Mouse (Mus musculus) liver, embryonic 15.5 days (tissue): ENCODE data around the gene Fgfr2. TPM values are rescaled to one million over a fixed set of nuclear protein-coding genes. Genes with fewer than 3 reads are reported as not detected.

Experiments used
- ATAC-seq: fragments of 200-750 bp; cut with Nextera tagmentation; 2 replicates; pipeline ENCODE4 v1.8.0; 2017; ENCODE audit warnings: moderate number of reproducible peaks, mild to moderate bottlenecking, moderate library complexity; ENCODE audit not compliant: insufficient read depth
- H3K27ac ChIP-seq: fragments of 300-500 bp; sonication (generic); replicated peaks from 2 replicates; pipeline ENCODE4 v1.5.1; 2015; ENCODE audit warnings: mild to moderate bottlenecking, inconsistent platforms
- H3K27me3 ChIP-seq: fragments of 300-500 bp; sonication (generic); 2 replicates; pipeline ENCODE4 v1.6.1; 2015; ENCODE audit warnings: mild to moderate bottlenecking, inconsistent platforms
- H3K36me3 ChIP-seq: fragments of 300-500 bp; sonication (generic); replicated peaks from 2 replicates; pipeline ENCODE4 v1.6.1; 2015; ENCODE audit warnings: moderate library complexity, mild to moderate bottlenecking, inconsistent platforms
- H3K4me1 ChIP-seq: fragments of 300-500 bp; sonication (generic); replicated peaks from 2 replicates; pipeline ENCODE4 v1.6.1; 2015; ENCODE audit warnings: inconsistent platforms
- H3K4me2 ChIP-seq: fragments of 300-500 bp; sonication (generic); 2 replicates; pipeline ENCODE4 v1.6.1; 2015; ENCODE audit warnings: moderate library complexity, mild to moderate bottlenecking, inconsistent platforms
- H3K4me3 ChIP-seq: fragments of 300-500 bp; sonication (generic); replicated peaks from 2 replicates; pipeline ENCODE4 v1.5.1; 2015; ENCODE audit warnings: mild to moderate bottlenecking, inconsistent platforms
- H3K9ac ChIP-seq: fragments of 300-500 bp; sonication (generic); 2 replicates; pipeline ENCODE4 v1.6.1; 2015; ENCODE audit warnings: moderate library complexity, mild to moderate bottlenecking, inconsistent platforms
- H3K9me3 ChIP-seq: fragments of 300-500 bp; sonication (generic); replicated peaks from 2 replicates; pipeline ENCODE4 v1.6.1; 2016; ENCODE audit warnings: inconsistent platforms
- WGBS: fragments of 180-500 bp; shearing (Covaris S2); methylation state at CpG from one replicate; pipeline ENCODE4 v1.1.7; 2015; ENCODE audit warnings: mixed read lengths; ENCODE audit not compliant: insufficient replicate concordance; 5-methylcytosine and 5-hydroxymethylcytosine counted together
- polyA plus RNA-seq: library from polyadenylated mRNA; unstranded; fragments of >200 nt; fragmentation: Nextera tagmentation; extraction: Ambion mirVana; gene quantifications from 2 replicates; pipeline ENCODE4 v1.2.1, GENCODE M21; 2015

The Fgfr2 gene
- polyA plus RNA-seq, 1 experiment from 2014 or later = 10.5 TPM

DNA sequence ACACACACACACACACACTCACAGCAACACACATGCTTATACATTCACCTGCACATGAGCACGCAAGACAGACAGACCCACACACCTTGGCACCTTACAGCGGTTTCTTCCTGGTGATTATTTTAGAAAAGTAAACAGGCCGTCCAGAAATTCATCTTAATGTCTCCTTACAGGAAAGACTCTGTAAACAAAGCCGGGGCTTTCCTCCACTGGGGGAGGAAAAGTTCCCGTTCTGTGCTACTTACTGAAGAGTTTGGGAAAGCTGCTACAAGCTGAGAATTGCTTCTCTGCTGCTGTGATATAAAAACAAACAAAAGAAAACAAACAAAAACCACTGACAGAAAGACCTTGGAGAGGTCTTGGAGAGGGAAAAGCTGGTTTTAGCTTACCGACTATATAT lies 2314.5 kb downstream of the Fgfr2 start:
- no peaks in the 10 kb centered on the region for H3K4me1 ChIP-seq
- H3K4me3 ChIP-seq = no peak overlapping the region
- no peak overlapping the region for H3K9ac ChIP-seq
- no peaks in the 10 kb centered on the region for H3K9me3 ChIP-seq
- H3K27me3 ChIP-seq = no peaks in the 10 kb centered on the region
- H3K4me2 ChIP-seq = no peak overlapping the region
- WGBS = 39% methylated on average over 6 of the region's 6 CpGs
- no peak overlapping the region for H3K27ac ChIP-seq
- no peak for ATAC-seq
- H3K36me3 ChIP-seq = no peaks in the 10 kb centered on the region

DNA sequence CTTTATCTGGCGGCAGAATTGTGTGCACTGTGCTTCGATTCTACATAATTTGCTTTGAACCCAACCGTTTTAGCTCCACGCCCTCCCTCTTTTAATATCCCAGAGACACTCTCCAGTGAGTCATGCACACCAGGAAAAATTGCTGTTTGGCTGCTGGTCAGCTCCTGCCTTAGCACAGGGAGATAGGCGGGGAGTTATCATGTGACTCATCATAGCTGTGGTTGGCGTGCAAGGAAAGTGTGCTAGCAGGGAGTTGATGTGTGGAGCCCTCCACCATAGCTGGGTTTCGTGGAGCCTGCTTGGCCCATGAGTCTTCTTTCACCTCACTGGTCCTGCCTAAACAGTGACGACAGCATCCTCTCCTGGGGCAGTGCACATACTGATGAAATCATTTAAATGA lies 2315.4 kb downstream of the Fgfr2 start:
- Histone ChIP-seq H3K4me1 (no peaks in the 10 kb centered on the region), H3K4me3 (no peak overlapping the region), H3K4me2 (no peak overlapping the region), H3K9me3 (no peaks in the 10 kb centered on the region), H3K27me3 (no peaks in the 10 kb centered on the region), H3K9ac (no peak overlapping the region), H3K36me3 (no peaks in the 10 kb centered on the region), H3K27ac (no peak overlapping the region)
- no peak for ATAC-seq
- WGBS = 53% methylated on average over 8 of the region's 8 CpGs

DNA sequence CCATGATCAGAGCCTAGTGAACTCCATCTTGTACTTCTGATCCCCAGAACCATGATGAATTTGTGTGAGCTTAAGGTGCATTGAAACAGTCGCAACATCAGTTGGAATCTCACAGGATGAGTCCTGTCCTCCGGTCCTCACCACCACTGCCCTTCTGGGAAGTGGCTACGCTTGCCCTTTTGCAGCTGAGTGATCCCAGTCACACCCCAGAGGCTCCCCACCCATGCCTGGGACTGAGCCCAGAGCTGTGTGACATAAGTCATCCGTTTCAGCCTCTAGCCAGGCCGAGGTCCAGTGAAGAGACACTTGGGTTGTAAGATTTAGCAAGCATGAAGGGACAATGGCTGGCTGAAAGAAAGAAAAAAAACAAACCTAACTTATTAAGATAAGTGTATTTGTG lies 2318.2 kb downstream of the Fgfr2 start:
- ATAC-seq = no peak
- 0 out of 2 replicates have a peak, but pooled peaks cover 6% of the 10 kb centered on the region for H3K4me1 ChIP-seq
- H3K27ac ChIP-seq = no peak overlapping the region
- no peaks in the 10 kb centered on the region for H3K9me3 ChIP-seq
- H3K36me3 ChIP-seq = no peaks in the 10 kb centered on the region
- H3K4me3 ChIP-seq = no peak overlapping the region
- no peak overlapping the region for H3K9ac ChIP-seq
- no peak overlapping the region for H3K4me2 ChIP-seq
- no peaks in the 10 kb centered on the region for H3K27me3 ChIP-seq
- 67% methylated on average over 5 of the region's 5 CpGs for WGBS

DNA sequence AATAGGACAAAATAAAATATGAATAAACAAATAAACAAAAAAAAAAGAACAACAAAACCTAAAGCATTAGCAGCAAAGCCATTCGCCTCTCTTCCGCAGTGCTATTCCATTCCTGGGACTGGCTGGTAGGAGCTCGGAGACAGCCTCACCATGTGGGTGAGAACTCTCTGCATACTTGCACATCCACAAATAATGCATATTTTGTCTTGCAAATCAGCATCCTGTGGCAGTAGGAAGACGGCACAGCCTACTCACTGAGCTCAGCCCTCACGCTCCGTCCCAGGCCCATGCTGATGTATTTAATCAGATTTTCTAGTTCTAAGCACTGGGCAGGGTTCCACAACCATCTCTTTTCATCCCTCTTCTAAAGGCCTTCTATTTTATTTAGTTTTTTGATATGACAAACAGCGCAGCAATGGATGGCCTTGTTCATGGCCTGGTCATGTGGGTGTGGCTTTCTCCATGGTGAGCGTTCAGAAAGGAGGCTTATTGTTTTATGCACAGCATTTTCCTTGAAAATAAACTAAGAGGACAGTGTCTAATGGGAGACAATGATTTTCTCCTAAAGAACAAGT lies 2319.8 kb downstream of the Fgfr2 start:
- 76% methylated on average over 8 of the region's 8 CpGs for WGBS
- no peak for ATAC-seq
- Histone ChIP-seq H3K9ac (no peak overlapping the region), H3K36me3 (no peaks in the 10 kb centered on the region), H3K27ac (no peak overlapping the region), H3K4me2 (no peak overlapping the region), H3K27me3 (no peaks in the 10 kb centered on the region), H3K9me3 (no peaks in the 10 kb centered on the region), H3K4me1 (peaks cover 9% of the 10 kb centered on the region; the same call in 1 of the 2 replicates), H3K4me3 (no peak overlapping the region)

DNA sequence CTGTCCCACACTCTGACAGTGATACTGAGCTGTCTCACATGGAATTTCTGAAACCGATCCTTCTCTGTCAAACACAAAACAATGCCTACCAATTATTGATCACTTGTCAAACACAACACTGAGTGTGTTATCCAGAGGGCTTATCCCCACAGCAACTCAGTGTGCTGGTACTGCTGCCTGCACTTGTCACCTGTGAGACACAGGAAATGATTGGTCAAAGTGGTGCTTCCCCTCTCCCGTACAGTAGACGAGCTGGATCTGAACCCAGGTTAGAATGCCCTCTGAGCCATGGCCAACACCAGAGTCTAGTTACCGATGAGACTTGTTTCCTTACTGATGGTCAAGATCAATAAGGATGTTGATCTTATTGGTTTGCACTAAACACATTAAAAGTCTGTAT lies 2321.3 kb downstream of the Fgfr2 start:
- ATAC-seq = no peak

DNA sequence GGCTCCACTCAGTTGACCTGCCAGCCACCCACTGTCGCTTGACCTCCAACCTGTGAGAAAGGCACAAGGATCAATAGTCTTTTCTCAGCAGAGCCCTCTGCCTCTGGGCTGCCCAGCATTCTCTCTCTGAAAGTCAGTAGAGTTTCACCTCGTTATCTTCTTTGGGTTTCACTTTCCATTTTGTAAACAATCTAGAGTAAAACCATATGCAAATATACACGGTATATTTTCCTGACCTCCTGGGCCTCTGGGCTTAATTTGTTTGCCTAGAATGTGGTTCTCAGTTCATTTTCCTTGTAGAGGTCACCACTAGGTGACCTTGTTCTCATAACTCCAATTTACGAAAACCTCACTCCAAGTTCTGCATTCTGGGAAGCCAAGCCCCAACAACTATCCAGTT lies 2322.5 kb downstream of the Fgfr2 start:
- Histone ChIP-seq H3K4me1 (peaks cover 9% of the 10 kb centered on the region; the same call in 1 of the 2 replicates), H3K4me3 (no peak overlapping the region), H3K36me3 (no peaks in the 10 kb centered on the region), H3K27me3 (no peaks in the 10 kb centered on the region), H3K9me3 (no peaks in the 10 kb centered on the region), H3K27ac (no peak overlapping the region), H3K4me2 (no peak overlapping the region), H3K9ac (no peak overlapping the region)
- no peak for ATAC-seq
- WGBS = 52% methylated on average over 4 of the region's 4 CpGs

More for the DNA sequence above, 2321.3 kb downstream of the Fgfr2 start:
- WGBS = 57% methylated on average over 4 of the region's 4 CpGs
- Histone ChIP-seq H3K9me3 (no peaks in the 10 kb centered on the region), H3K36me3 (no peaks in the 10 kb centered on the region), H3K4me3 (no peak overlapping the region), H3K9ac (no peak overlapping the region), H3K4me1 (peaks cover 9% of the 10 kb centered on the region; the same call in 1 of the 2 replicates), H3K4me2 (no peak overlapping the region), H3K27ac (no peak overlapping the region), H3K27me3 (no peaks in the 10 kb centered on the region)

DNA sequence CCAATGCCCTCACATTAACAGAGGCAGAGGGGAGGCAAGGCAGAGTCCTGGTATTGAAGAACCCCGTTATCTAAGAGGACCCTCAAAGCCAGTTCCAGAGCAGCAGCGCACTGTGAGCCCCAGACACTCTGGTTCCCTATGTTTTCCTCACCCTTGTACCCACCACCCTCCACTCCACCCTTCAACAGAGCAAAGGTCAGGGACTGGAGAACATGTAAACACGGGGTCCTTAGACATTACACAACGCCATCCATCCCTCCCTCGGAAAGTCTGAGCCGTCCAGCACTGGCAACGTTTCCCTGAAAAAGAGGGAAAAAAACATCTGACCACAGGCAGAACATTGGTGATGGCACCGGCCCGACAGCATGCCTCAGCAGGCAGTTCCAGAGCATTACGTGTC lies 2323.7 kb downstream of the Fgfr2 start:
- Histone ChIP-seq H3K27ac (no peak overlapping the region), H3K9me3 (no peaks in the 10 kb centered on the region), H3K4me3 (no peak overlapping the region), H3K4me1 (peaks cover 9% of the 10 kb centered on the region; the same call in 1 of the 2 replicates), H3K36me3 (no peaks in the 10 kb centered on the region), H3K9ac (no peak overlapping the region), H3K4me2 (no peak overlapping the region), H3K27me3 (no peaks in the 10 kb centered on the region)
- WGBS = 60% methylated on average over 10 of the region's 10 CpGs
- peak; percentile 58 for ATAC-seq

DNA sequence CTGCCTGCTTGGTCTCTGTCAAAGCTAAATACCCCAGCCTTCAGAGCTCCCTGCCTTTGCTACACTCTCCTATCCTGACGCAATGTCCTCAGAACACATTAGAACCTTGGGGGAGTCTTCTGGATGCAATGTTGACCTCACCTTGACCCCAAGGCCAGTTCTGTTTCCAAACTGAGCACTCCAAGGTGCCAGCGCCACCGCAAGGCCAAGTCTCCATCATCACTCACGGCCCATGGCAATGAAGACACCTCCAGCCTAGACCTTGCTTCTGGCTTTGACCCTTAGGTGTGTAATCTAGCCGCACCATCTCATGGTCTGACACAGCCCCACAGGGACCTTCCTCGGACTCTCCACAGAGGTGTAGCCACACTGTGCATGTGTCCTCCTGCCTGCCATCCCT lies 2325.6 kb downstream of the Fgfr2 start:
- H3K9ac ChIP-seq = no peak overlapping the region
- H3K4me3 ChIP-seq = no peak overlapping the region
- WGBS = 75% methylated on average over 6 of the region's 6 CpGs

DNA sequence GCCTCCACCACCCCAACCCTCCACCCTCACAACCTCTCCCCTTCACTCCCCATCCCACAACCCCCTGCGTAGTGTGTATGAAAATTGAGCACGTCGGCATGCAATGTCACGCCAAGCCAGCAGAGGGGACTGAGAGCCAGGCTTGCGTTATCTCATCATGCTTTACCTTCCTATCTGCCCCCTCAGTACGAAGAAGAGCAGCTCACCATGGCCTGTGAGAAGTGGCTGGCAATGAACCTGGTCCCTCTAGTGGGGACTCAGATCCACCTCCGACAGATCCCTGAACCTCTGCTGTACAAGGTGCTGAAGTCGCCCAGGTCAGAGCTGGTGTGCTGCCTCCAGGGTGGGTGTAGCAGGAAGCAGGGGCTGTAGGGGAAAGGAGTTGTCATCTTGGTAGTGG lies 2326.4 kb downstream of the Fgfr2 start:
- Histone ChIP-seq H3K9ac (no peak overlapping the region), H3K4me3 (no peak overlapping the region), H3K36me3 (no peaks in the 10 kb centered on the region), H3K27me3 (no peaks in the 10 kb centered on the region), H3K27ac (no peak overlapping the region), H3K4me1 (peaks cover 9% of the 10 kb centered on the region; the same call in 1 of the 2 replicates), H3K4me2 (no peak overlapping the region), H3K9me3 (no peaks in the 10 kb centered on the region)
- ATAC-seq = no peak
- WGBS = 54% methylated on average over 8 of the region's 8 CpGs

More for the DNA sequence above, 2325.6 kb downstream of the Fgfr2 start:
- Histone ChIP-seq H3K9me3 (no peaks in the 10 kb centered on the region), H3K4me2 (no peak overlapping the region), H3K27me3 (no peaks in the 10 kb centered on the region), H3K27ac (no peak overlapping the region), H3K4me1 (peaks cover 9% of the 10 kb centered on the region; the same call in 1 of the 2 replicates), H3K36me3 (no peaks in the 10 kb centered on the region)
- no peak for ATAC-seq

DNA sequence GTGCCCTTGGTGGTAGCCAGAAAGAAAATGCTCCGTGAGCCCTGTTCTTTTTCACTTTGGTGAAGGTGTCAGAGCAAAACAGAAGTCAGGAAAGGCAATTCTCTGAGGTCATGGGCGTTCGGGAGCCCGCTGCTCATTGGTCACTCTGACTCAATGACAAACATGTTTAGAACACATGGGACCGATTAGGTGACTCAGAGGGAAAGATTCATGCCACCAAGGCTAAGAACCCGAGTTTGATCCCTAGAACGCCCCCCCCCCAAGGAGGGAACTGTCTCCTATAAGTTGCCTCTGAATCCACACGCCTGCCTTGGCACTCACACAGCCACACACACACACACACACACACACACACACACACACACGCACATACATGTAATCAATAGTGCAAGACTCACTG lies 2329.5 kb downstream of the Fgfr2 start:
- no peaks in the 10 kb centered on the region for H3K36me3 ChIP-seq
- no peak overlapping the region for H3K9ac ChIP-seq
- no peaks in the 10 kb centered on the region for H3K4me1 ChIP-seq
- no peak overlapping the region for H3K4me3 ChIP-seq
- no peaks in the 10 kb centered on the region for H3K27me3 ChIP-seq
- H3K9me3 ChIP-seq = no peaks in the 10 kb centered on the region
- 66% methylated on average over 9 of the region's 9 CpGs for WGBS
- no peak overlapping the region for H3K27ac ChIP-seq
- no peak overlapping the region for H3K4me2 ChIP-seq
- ATAC-seq = no peak

DNA sequence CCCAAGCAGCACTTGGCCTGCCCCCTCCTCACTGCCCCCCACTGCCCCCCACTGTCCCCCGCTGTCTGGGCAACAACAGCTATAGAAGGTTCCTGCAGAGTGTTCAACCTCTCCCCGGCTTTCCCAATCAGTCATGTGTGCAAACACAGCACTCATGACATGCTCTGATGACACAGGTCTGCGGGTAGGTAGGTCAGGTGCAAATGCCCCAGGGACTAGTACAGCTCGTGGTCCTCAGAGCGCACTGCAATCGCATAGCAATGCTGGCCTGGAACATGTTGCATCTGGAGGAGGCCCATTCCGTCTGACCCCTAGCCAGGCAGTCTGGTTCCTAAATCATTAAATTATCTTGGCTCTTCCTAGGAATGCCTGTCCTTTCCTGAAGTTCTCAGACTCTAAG lies 2333.7 kb downstream of the Fgfr2 start:
- WGBS = 69% methylated on average over 7 of the region's 7 CpGs
- no peak for ATAC-seq
- Histone ChIP-seq H3K27me3 (no peaks in the 10 kb centered on the region), H3K9me3 (no peaks in the 10 kb centered on the region), H3K9ac (no peak overlapping the region), H3K4me3 (no peak overlapping the region), H3K36me3 (no peaks in the 10 kb centered on the region), H3K4me2 (no peak overlapping the region), H3K27ac (no peak overlapping the region), H3K4me1 (peaks cover 22% of the 10 kb centered on the region)

DNA sequence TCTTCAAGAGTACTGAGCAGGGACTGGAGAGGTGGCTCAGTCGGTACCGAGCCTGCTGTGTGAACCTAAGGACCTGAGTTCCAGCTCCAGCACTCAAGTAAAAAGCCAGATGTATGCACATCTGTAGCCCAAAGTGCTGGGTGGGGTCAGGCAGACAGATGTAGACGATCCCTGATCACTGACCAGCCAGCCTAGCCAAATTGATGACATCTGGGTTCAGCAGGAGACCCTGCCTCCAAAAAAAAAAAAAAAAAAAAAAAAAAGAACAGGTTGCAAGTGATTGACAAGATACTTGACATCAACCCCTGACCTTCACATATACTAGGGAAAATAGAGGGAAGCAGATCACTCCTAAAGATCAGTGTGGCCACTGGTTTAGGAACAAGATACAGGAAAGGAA lies 2334.2 kb downstream of the Fgfr2 start:
- Histone ChIP-seq H3K4me2 (no peak overlapping the region), H3K27me3 (no peaks in the 10 kb centered on the region), H3K9ac (no peak overlapping the region), H3K36me3 (no peaks in the 10 kb centered on the region), H3K4me3 (no peak overlapping the region), H3K9me3 (no peaks in the 10 kb centered on the region), H3K4me1 (peaks cover 22% of the 10 kb centered on the region), H3K27ac (no peak overlapping the region)
- 68% methylated on average over 3 of the region's 3 CpGs for WGBS
- ATAC-seq = no peak
